Mouse (Mus musculus): ENCODE measurements at regions not wholly inside any gene's neighbourhood (a gene's known extent, or its start where the extent isn't known, plus 50 kb on each side); places are given as distances from the start of the nearest gene placed in this dataset.

GRCm38 (mm10) chr4:8427812-8428211 is 189.0 kb upstream of the Car8 start:
- no peak for TF ChIP-seq CTCF (IDR thresholded peaks at IDR 0.05; ENCODE audit: low read depth)
- no peak for TF ChIP-seq EP300 (optimal IDR thresholded peaks at IDR 0.05)

All from stomach, postnatal 0 days (tissue).